Mouse (Mus musculus): Measurements from ENCODE around the gene Gm34653. TPM values are rescaled to one million over a fixed set of nuclear protein-coding genes. Genes with fewer than 3 reads are reported as not detected.

The Gm34653 gene
- polyA plus RNA-seq, 1 experiment from 2014 or later = not detected

Other genes starting within 250 kb of the Gm34653 start
- gene Gapvd1, start 77.8 kb upstream of the Gm34653 start, polyA plus RNA-seq (2015; fragmentation: Nextera tagmentation; extraction: Ambion mirVana) = 60.7 and 66.0 TPM in 2 replicates
- gene Hspa5, start 61.0 kb upstream of the Gm34653 start, polyA plus RNA-seq (2015; fragmentation: Nextera tagmentation; extraction: Ambion mirVana) = 633 and 641 TPM in 2 replicates
- 22.2 and 24.3 TPM in 2 replicates for gene Rabepk, start 33.1 kb upstream of the Gm34653 start, polyA plus RNA-seq (2015; fragmentation: Nextera tagmentation; extraction: Ambion mirVana)
- 57.5 and 65.2 TPM in 2 replicates for gene Fbxw2, start 6.7 kb upstream of the Gm34653 start, polyA plus RNA-seq (2015; fragmentation: Nextera tagmentation; extraction: Ambion mirVana)
- 0.14 and 0.16 TPM in 2 replicates for gene Cutal, start 41.4 kb downstream of the Gm34653 start, polyA plus RNA-seq (2015; fragmentation: Nextera tagmentation; extraction: Ambion mirVana)
- 45.4 and 52.0 TPM in 2 replicates for gene Psmd5, start 42.0 kb downstream of the Gm34653 start, polyA plus RNA-seq (2015; fragmentation: Nextera tagmentation; extraction: Ambion mirVana)
- gene Phf19, start 81.0 kb downstream of the Gm34653 start, polyA plus RNA-seq (2015; fragmentation: Nextera tagmentation; extraction: Ambion mirVana) = 1.9 and 3.3 TPM in 2 replicates
- 1.4 and 4.3 TPM in 2 replicates for gene Traf1, start 128.8 kb downstream of the Gm34653 start, polyA plus RNA-seq (2015; fragmentation: Nextera tagmentation; extraction: Ambion mirVana)
- gene Hc, start 228.4 kb downstream of the Gm34653 start, polyA plus RNA-seq (2015; fragmentation: Nextera tagmentation; extraction: Ambion mirVana) = 0.06 and 0.30 TPM in 2 replicates

Data from heart, embryonic 15.5 days (tissue).